Mouse (Mus musculus) brain, embryonic 14.5 days (tissue): ENCODE data around the gene Lypd5.

Experiments used
- CTCF ChIP-seq: fragments of 200-500 bp; IDR thresholded peaks from 2 replicates; pipeline ENCODE4 v1.5.1; 2012; ENCODE audit warnings: inconsistent platforms, mild to moderate bottlenecking, moderate library complexity, borderline replicate concordance; ENCODE audit not compliant: insufficient read depth, insufficient read length; ENCODE audit errors: extremely low read depth
- POLR2A ChIP-seq: fragments of 200-500 bp; IDR thresholded peaks from 2 replicates; pipeline ENCODE4 v1.6.1; 2012; ENCODE audit warnings: mild to moderate bottlenecking, inconsistent platforms, borderline replicate concordance; ENCODE audit not compliant: poor library complexity, insufficient read depth, insufficient read length, severe bottlenecking; ENCODE audit errors: extremely low read depth

- TF ChIP-seq POLR2A (no peak), CTCF (no peak)
Measured at GRCm38 (mm10) chr7:24366716-24367632, 18.0 kb downstream of the Lypd5 start.
